8 mouse cellular contexts compared by ENCODE assay signal in genomic region chr13:75943189-75944043, GRCm38 (mm10). TPM values are rescaled to one million over a fixed set of nuclear protein-coding genes. Genes with fewer than 3 reads are reported as not detected.
DNase-seq lines count a peak whose midpoint lies in the region; ATAC-seq and TF ChIP-seq lines count a peak whose summit lies in the region.

Gene Rhobtb3 (minus strand): TSS chr13:75943925.

- no peaks in the 10 kb centered on the region for H3K9me3 ChIP-seq in forebrain, postnatal 0 days (ENCODE audit: low read length)
- no peaks in the 10 kb centered on the region for H3K9me3 ChIP-seq in liver, postnatal 0 days (ENCODE audit: low read length)
- no peaks in the 10 kb centered on the region for H3K9me3 ChIP-seq in neural tube, embryonic 15.5 days (replicated peaks)

- H3K27me3 ChIP-seq in forebrain, postnatal 0 days (ENCODE audit: insufficient read depth, low read length) = no peaks in the 10 kb centered on the region
- no peaks in the 10 kb centered on the region for H3K27me3 ChIP-seq in liver, postnatal 0 days (ENCODE audit: insufficient read depth, low read length)
- no peaks in the 10 kb centered on the region for H3K27me3 ChIP-seq in neural tube, embryonic 15.5 days (replicated peaks)

- peak; percentile 87 for ATAC-seq in forebrain, postnatal 0 days
- ATAC-seq in liver, postnatal 0 days = peak; percentile 82
- peak; percentile 92 for ATAC-seq in neural tube, embryonic 15.5 days (ENCODE audit: low FRiP score)

- peak; percentile 28 for TF ChIP-seq CTCF in forebrain, postnatal 0 days (IDR thresholded peaks at IDR 0.05; ENCODE audit: low read depth)
- no peak for TF ChIP-seq CTCF in liver, postnatal 0 days (IDR thresholded peaks at IDR 0.05; ENCODE audit: low read depth)

- H3K9ac ChIP-seq in forebrain, postnatal 0 days = peak within 1 kb of the TSS; percentile 97
- H3K9ac ChIP-seq in liver, postnatal 0 days (replicated peaks) = peak within 1 kb of the TSS; percentile 80
- H3K9ac ChIP-seq in neural tube, embryonic 15.5 days (replicated peaks) = peak within 1 kb of the TSS; percentile 79

- DNase-seq in MN1 (ENCODE audit: low spot score) = peak; percentile 67
- DNase-seq in cerebellum, adult 11-12 months = peak; percentile 66
- DNase-seq in forebrain, postnatal 0 days = peak; percentile 84
- peak; percentile 56 for DNase-seq in heart, postnatal 25 days (ENCODE audit: low spot score)
- peak; percentile 52 for DNase-seq in layer of hippocampus, adult 11-12 months (ENCODE audit: low spot score)
- DNase-seq in liver, postnatal 0 days = peak; percentile 77
- peak; percentile 13 to 32 for DNase-seq in thymus, postnatal 10 days (ENCODE audit: low spot score in 2 of 2)

- no peaks in the 10 kb centered on the region; the same call in 1 of the 2 replicates for H3K36me3 ChIP-seq in forebrain, postnatal 0 days (ENCODE audit: insufficient read depth)
- no peaks in the 10 kb centered on the region for H3K36me3 ChIP-seq in liver, postnatal 0 days (replicated peaks; ENCODE audit: insufficient read depth, low read length)
- peaks cover 2% of the 10 kb centered on the region for H3K36me3 ChIP-seq in neural tube, embryonic 15.5 days

- intact Hi-C loops in heart, postnatal 25 days (cut with DNase I) = loop anchor here (1.0 kb wide), 1 partner anchor 75 kb away; the partner anchor contains the start of gene Rfesd

- peak within 1 kb of the TSS; percentile 66 for H3K4me2 ChIP-seq in forebrain, postnatal 0 days (ENCODE audit: low read depth)
- peak within 1 kb of the TSS; percentile 84 for H3K4me2 ChIP-seq in liver, postnatal 0 days (ENCODE audit: low read depth, low read length)
- H3K4me2 ChIP-seq in neural tube, embryonic 15.5 days = peak within 1 kb of the TSS; percentile 65

- H3K4me3 ChIP-seq in forebrain, postnatal 0 days (ENCODE audit: low read depth, low read length) = peak within 1 kb of the TSS; percentile 79
- H3K4me3 ChIP-seq in liver, postnatal 0 days (ENCODE audit: low read depth, low read length) = peak within 1 kb of the TSS; percentile 83
- H3K4me3 ChIP-seq in neural tube, embryonic 15.5 days (replicated peaks) = peak within 1 kb of the TSS; percentile 82

- peak within 1 kb of the TSS; percentile 99 for H3K27ac ChIP-seq in forebrain, postnatal 0 days (ENCODE audit: low read depth, low read length)
- H3K27ac ChIP-seq in liver, postnatal 0 days (ENCODE audit: low read depth) = peak within 1 kb of the TSS; percentile 91
- peak within 1 kb of the TSS; percentile 97 for H3K27ac ChIP-seq in neural tube, embryonic 15.5 days (replicated peaks)

- no peak for TF ChIP-seq EP300 in liver, postnatal 0 days (IDR thresholded peaks at IDR 0.05; ENCODE audit: low read depth)

- H3K4me1 ChIP-seq in forebrain, postnatal 0 days (ENCODE audit: insufficient read depth) = peaks cover 5% of the 10 kb centered on the region; the same call in 1 of the 2 replicates
- peaks cover 8% of the 10 kb centered on the region for H3K4me1 ChIP-seq in liver, postnatal 0 days (ENCODE audit: insufficient read depth)
- H3K4me1 ChIP-seq in neural tube, embryonic 15.5 days = peaks cover 22% of the 10 kb centered on the region

- 5% methylated on average over 95 of the region's 110 CpGs for WGBS in forebrain, postnatal 0 days
- under 1% methylated on average over 84 of the region's 110 CpGs for WGBS in liver, postnatal 0 days (ENCODE audit: insufficient replicate concordance)
- WGBS in neural tube, embryonic 15.5 days = under 1% methylated on average over 107 of the region's 110 CpGs

RNA-seq across cellular contexts. Expression of gene Rhobtb3, which starts in this region (rescaled TPM):
- 42.7 and 52.0 TPM in 2 replicates for total RNA-seq in forebrain, postnatal 0 days (2014; rRNA removed)
- polyA plus RNA-seq in forebrain, postnatal 0 days (2015; fragmentation: Nextera tagmentation; extraction: Ambion mirVana) = 11.3 and 14.0 TPM in 2 replicates
- 10 to 100 TPM; 14.5 to 16.3 TPM for total RNA-seq in heart, postnatal 25 days (2021)
- polyA plus RNA-seq in liver, postnatal 0 days (2015; fragmentation: Nextera tagmentation; extraction: Ambion mirVana) = 2.4 and 2.7 TPM in 2 replicates
- polyA plus RNA-seq in neural tube, embryonic 15.5 days (2015; fragmentation: Nextera tagmentation; extraction: Ambion mirVana) = 17.6 and 18.3 TPM in 2 replicates

Comparison
In these comparisons a context has a peak if more than half of its experiments do, and no peak if none do; other contexts are left out.
1. Peak in every context shown above with its lines: DNase-seq, ATAC-seq, H3K4me3 ChIP-seq and H3K27ac ChIP-seq.
2. DNase-seq: peak in every context shown above with its lines; median percentile 84 in forebrain, postnatal 0 days; 77 in liver, postnatal 0 days; 67 in MN1; 66 in cerebellum, adult 11-12 months; 56 in heart, postnatal 25 days; 52 in layer of hippocampus, adult 11-12 months; 22 in thymus, postnatal 10 days.